Mouse (Mus musculus) small intestine, adult 2 months (tissue): ENCODE results near the gene Gm815.

ENCODE experiments used
- CTCF ChIP-seq: fragments of 200-500 bp; IDR thresholded peaks from 2 replicates; pipeline ENCODE4 v1.5.1; 2012; ENCODE audit warnings: low read depth, mild to moderate bottlenecking, control low read depth, inconsistent platforms, low read length, moderate library complexity, mixed read lengths; ENCODE audit not compliant: insufficient replicate concordance, insufficient read length; ENCODE audit errors: extremely low read depth
- POLR2A ChIP-seq: fragments of 200-500 bp; IDR thresholded peaks from 2 replicates; pipeline ENCODE4 v1.6.1; 2012; ENCODE audit warnings: low read depth, mild to moderate bottlenecking, control low read depth, inconsistent platforms, low read length, moderate library complexity

DNA sequence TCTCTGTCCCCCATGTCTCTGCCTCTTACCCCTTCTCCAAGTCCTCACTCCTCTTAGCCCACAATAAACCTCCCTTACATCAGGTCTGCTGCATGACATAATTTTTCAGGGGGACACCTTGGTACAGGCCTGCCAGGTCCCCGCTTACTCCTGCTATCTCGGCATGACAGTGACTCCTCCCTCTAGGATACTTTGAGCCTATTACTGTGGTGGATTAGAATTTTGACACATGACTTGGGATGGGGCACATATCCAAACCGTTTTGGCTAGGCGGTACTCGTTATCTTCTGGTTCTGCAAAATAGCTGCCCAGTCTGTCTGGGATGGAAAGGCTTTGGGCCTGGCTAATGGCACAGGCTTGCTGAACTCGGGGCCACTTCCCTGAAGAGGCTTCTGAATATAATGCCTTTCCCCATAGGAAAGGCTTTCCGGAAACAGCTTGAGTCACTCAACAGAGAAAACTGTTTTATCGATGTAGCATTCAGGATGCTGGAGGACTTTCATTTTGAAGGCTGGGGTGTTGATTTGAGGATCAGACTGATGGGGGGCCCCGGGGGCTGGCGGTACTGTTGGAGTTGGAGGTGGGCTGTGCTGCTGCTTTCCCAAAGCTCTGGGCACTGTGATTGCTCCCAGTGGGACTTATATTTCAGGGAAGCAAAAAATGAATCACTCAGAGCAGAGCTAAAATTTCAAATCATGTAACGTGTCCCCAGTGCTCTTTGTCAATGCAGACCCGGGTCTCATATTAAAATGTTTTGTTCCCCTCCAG, 27.1 kb upstream of the Gm815 start:
- TF ChIP-seq POLR2A (no peak), CTCF (no peak)
